Mouse (Mus musculus): ENCODE data around the gene Acta1.

Acta1 gene

DNA sequence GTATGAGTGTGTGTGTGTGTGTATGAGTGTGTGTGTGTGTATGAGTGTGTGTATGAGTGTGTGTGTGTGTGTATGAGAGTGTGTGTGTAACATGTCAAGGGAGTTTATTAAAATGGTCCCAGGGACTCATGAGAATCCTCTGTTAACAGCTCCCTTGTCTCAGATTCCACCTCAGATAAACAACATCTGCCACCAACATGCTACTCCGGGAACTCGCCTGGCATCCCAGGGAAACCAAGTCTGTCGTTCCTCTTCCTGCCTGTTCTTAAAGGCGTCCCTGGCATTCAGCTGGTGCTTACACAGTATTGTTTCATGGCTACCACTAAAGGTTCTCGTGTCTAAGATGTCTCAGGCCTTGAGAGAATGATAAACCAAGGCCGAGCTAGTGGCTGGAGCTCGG is 50.2 kb downstream of the Acta1 start:
- DNase-seq (ENCODE audit: low spot score), result no peak

DNA sequence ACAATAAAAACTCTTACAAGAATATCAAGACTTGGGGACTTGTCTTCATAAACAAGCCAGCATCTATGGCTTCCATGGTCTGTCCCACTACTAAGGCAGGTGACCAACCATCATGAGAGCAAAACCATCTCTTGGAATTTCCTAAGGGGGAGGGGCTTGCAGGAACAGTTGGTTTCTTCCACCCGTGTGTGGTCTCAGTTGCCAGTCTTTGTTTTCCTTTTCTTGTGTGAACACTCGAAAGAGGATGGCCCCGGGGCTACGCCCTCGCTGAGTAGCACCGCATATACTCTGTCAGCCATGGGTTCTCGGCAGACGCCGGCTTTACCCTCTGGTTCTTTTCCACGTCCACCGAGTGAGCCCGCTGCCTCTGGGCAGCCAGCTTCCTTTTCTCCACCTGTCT is 52.5 kb downstream of the Acta1 start:
- no peak for DNase-seq (ENCODE audit: low spot score)

Measured in urinary bladder, postnatal 10 days (tissue).